Comparison of ENCODE assay signal across 29 mouse cellular contexts in the genomic region with DNA sequence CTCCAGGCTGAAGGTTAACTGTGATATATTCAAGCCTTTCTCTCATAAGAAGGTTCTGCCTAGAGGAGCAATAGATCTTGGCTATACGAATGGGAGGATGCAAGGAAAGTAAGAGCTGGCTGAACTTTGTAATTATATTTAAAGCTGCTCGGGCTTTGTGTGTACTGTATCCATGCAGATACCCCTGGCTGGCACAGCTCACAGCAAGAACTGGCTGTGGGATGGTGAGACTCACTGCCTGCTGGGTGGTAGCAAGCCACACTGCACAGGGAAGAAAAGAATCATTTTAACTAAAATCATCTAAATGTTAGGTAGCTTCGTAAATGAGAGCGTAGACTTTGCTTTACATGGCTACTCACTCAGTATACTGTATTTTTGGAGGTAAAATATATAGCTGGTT.
DNase-seq lines count a peak whose midpoint lies in the region; ATAC-seq lines count a peak whose summit lies in the region.
"Had no signal": no experiment of that assay in that cellular context is flagged by ENCODE, and none has a peak within 500 bp of the region (broad histone marks: within the 10 kb centered on the region; RNA-seq: fewer than 3 reads in every experiment).

No protein-coding gene starts in this region.

- no peaks in the 10 kb centered on the region for H3K36me3 ChIP-seq in limb, embryonic 11.5 days (ENCODE audit: control insufficient read depth, insufficient read depth, low read length)
- H3K36me3 ChIP-seq in limb, embryonic 10.5 days, result no peaks in the 10 kb centered on the region
- H3K36me3 ChIP-seq: embryonic facial prominence, embryonic 13.5 days; embryonic facial prominence, embryonic 15.5 days; forebrain, embryonic 10.5 days; forebrain, embryonic 12.5 days; G1E had no signal

- H3K27me3 ChIP-seq in limb, embryonic 11.5 days (ENCODE audit: control insufficient read depth, insufficient read depth, low read length), result no peaks in the 10 kb centered on the region
- 0 out of 2 replicates have a peak, but pooled peaks cover 2% of the 10 kb centered on the region for H3K27me3 ChIP-seq in limb, embryonic 10.5 days (ENCODE audit: low read depth, poor library complexity, severe bottlenecking)
- H3K27me3 ChIP-seq: CH12.LX; embryonic facial prominence, embryonic 13.5 days; embryonic facial prominence, embryonic 15.5 days; forebrain, embryonic 12.5 days had no signal

- H3K9ac ChIP-seq in limb, embryonic 11.5 days (ENCODE audit: low read length), result no peak overlapping the region
- H3K9ac ChIP-seq: embryonic facial prominence, embryonic 13.5 days; embryonic facial prominence, embryonic 15.5 days; forebrain, embryonic 12.5 days had no signal

- 0 out of 2 replicates have a peak, but pooled peaks cover 3% of the 10 kb centered on the region for H3K4me1 ChIP-seq in limb, embryonic 11.5 days (ENCODE audit: control insufficient read depth, insufficient read depth, low read length)
- H3K4me1 ChIP-seq in limb, embryonic 10.5 days, result peaks cover 27% of the 10 kb centered on the region
- H3K4me1 ChIP-seq: embryonic facial prominence, embryonic 15.5 days; forebrain, embryonic 12.5 days had no signal

- no peak for DNase-seq in frontal cortex, postnatal 14 days (ENCODE audit: low spot score in 2 of 2)
- DNase-seq in limb, embryonic 11.5 days (ENCODE audit: low spot score), result peak; percentile 12
- DNase-seq in limb, embryonic 10.5 days (ENCODE audit: low spot score), result no peak
- peak; percentile 15 to 17 for DNase-seq in right cerebral cortex, postnatal 36 days (ENCODE audit: low spot score in 2 of 2)
- DNase-seq in right cerebral cortex, postnatal 4 days, result no peak
- no peak for DNase-seq in urinary bladder, postnatal 14 days (ENCODE audit: low spot score)
- DNase-seq: adrenal gland, adult 8-10 months; adrenal gland, postnatal 14 days; adrenal gland, postnatal 36 days; B cell, adult 2 months; cerebellum, adult 11 months; cerebellum, adult 18-20 months; cerebellum, adult 8-10 months; cerebellum, adult 9-11 months; cerebellum, postnatal 14 days; cerebellum, postnatal 36 days; embryo, embryonic 11 days had no signal

- H3K27ac ChIP-seq in limb, embryonic 11.5 days (replicated peaks; ENCODE audit: low read depth, low read length), result no peak overlapping the region
- no peak overlapping the region for H3K27ac ChIP-seq in limb, embryonic 10.5 days
- H3K27ac ChIP-seq: embryonic facial prominence, embryonic 13.5 days; embryonic facial prominence, embryonic 15.5 days; forebrain, embryonic 10.5 days; forebrain, embryonic 12.5 days had no signal

- H3K4me3 ChIP-seq in limb, embryonic 11.5 days (ENCODE audit: low read depth, low read length), result no peak overlapping the region
- no peak overlapping the region for H3K4me3 ChIP-seq in limb, embryonic 10.5 days
- H3K4me3 ChIP-seq: embryonic facial prominence, embryonic 13.5 days; embryonic facial prominence, embryonic 15.5 days; erythroblast, embryonic 14.5 days; forebrain, embryonic 10.5 days; forebrain, embryonic 12.5 days had no signal

- no peak overlapping the region for H3K4me2 ChIP-seq in limb, embryonic 11.5 days (ENCODE audit: low read depth, severe bottlenecking)
- H3K4me2 ChIP-seq: embryonic facial prominence, embryonic 13.5 days; embryonic facial prominence, embryonic 15.5 days; forebrain, embryonic 12.5 days had no signal

- H3K9me3 ChIP-seq in limb, embryonic 11.5 days (ENCODE audit: control insufficient read depth, low read length), result no peaks in the 10 kb centered on the region
- no peaks in the 10 kb centered on the region for H3K9me3 ChIP-seq in limb, embryonic 10.5 days (replicated peaks)
- H3K9me3 ChIP-seq: embryonic facial prominence, embryonic 13.5 days; embryonic facial prominence, embryonic 15.5 days; forebrain, embryonic 10.5 days; forebrain, embryonic 12.5 days; G1E had no signal

- peak; percentile 82 for ATAC-seq in frontal cortex, adult (ENCODE audit: low TSS enrichment)
- no peak for ATAC-seq in limb, embryonic 11.5 days (ENCODE audit: insufficient number of reproducible peaks, low FRiP score, low TSS enrichment, low read depth)
- ATAC-seq: activated CD4-positive, CD25-positive, alpha-beta regulatory T cell, adult 4 months; CD4-positive, CD25-positive, alpha-beta regulatory T cell, adult 4 months; forebrain, embryonic 14.5 days; Patski had no signal

- WGBS in limb, embryonic 11.5 days, result 81% methylated on average over 4 of the region's 4 CpGs
- 97% methylated on average over 4 of the region's 4 CpGs for WGBS in limb, embryonic 10.5 days

Comparison
In these comparisons a context has a peak if more than half of its experiments do, and no peak if none do; other contexts are left out.
1. DNase-seq: peak in limb, embryonic 11.5 days (single experiment) and right cerebral cortex, postnatal 36 days (2 of 2); none in frontal cortex, postnatal 14 days (0 of 2), limb, embryonic 10.5 days (single experiment), right cerebral cortex, postnatal 4 days (single experiment) and urinary bladder, postnatal 14 days (single experiment).